Mouse (Mus musculus): ENCODE measurements around the gene Traf3ip1. TPM values are rescaled to one million over a fixed set of nuclear protein-coding genes. Genes with fewer than 3 reads are reported as not detected.
A peak's percentile ranks its signal among the peaks of the same experiment; 100 is the strongest.

The Traf3ip1 gene
- polyA plus RNA-seq, 1 experiment from 2014 or later: 7.9 TPM

DNA sequence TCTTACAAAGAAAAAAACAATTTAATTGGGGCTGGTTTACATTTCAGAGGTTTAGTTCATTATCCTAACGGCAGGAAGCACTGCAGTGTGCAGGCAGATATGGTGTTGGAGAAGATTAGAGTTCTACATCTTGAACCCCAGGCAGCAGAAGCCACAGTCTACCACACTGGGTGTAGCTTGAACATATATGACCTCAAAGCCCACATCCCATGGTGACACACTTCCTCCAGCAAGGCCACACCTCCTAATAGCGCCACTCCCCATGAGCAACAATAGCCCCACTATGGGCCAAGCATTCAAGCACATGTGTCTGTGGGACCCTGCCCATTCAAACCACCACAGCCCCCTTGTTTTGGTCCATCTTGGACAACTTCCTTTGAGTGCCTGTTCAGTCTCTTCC is 72.8 kb downstream of the Traf3ip1 start:
- WGBS: 86% methylated on average over 2 of the region's 2 CpGs
- Histone ChIP-seq H3K9ac (ENCODE audit: low read length) (no peak overlapping the region), H3K4me1 (ENCODE audit: control insufficient read depth, insufficient read depth, low read length) (no peaks in the 10 kb centered on the region), H3K4me3 (ENCODE audit: low read depth, low read length) (no peak overlapping the region), H3K4me2 (ENCODE audit: low read depth) (no peak overlapping the region), H3K27me3 (ENCODE audit: control insufficient read depth, insufficient read depth, low read length) (no peaks in the 10 kb centered on the region), H3K27ac (ENCODE audit: low read depth, low read length) (no peak overlapping the region), H3K36me3 (ENCODE audit: control insufficient read depth, insufficient read depth, low read length) (no peaks in the 10 kb centered on the region), H3K9me3 (ENCODE audit: control insufficient read depth, low read length) (no peaks in the 10 kb centered on the region)
- no peak for DNase-seq (ENCODE audit: low spot score)
- ATAC-seq (ENCODE audit: insufficient read depth, low FRiP score, low TSS enrichment): no peak

DNA sequence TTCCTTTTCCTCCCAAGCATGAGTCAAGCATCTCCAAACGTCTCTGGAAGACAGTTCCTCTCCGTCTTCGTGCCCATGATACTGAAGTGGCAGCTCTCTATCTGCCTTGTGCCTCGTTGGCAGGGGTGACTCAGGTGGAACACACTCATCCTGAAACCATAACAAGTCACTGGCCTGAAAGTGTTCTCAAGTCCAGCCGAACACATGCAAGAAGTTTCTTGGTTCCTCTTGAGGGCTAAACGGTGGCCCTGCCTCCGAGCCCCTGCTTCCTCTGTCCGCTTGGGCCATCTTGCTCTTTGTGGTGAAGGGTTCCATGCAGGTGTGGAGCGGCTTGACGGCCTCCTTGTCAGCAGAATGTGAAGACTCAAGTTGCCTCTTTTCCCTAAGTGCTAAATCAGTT is 78.0 kb downstream of the Traf3ip1 start:
- 83% methylated on average over 10 of the region's 10 CpGs for WGBS
- H3K36me3 ChIP-seq (ENCODE audit: control insufficient read depth, insufficient read depth, low read length): no peaks in the 10 kb centered on the region
- no peaks in the 10 kb centered on the region for H3K9me3 ChIP-seq (ENCODE audit: control insufficient read depth, low read length)
- no peak overlapping the region for H3K4me2 ChIP-seq (ENCODE audit: low read depth)
- DNase-seq (ENCODE audit: low spot score): no peak
- no peak overlapping the region for H3K27ac ChIP-seq (ENCODE audit: low read depth, low read length)
- no peaks in the 10 kb centered on the region for H3K27me3 ChIP-seq (ENCODE audit: control insufficient read depth, insufficient read depth, low read length)
- no peak overlapping the region for H3K4me3 ChIP-seq (ENCODE audit: low read depth, low read length)
- no peak overlapping the region for H3K9ac ChIP-seq (ENCODE audit: low read length)
- H3K4me1 ChIP-seq (ENCODE audit: control insufficient read depth, insufficient read depth, low read length): no peaks in the 10 kb centered on the region
- no peak for ATAC-seq (ENCODE audit: insufficient read depth, low FRiP score, low TSS enrichment)

DNA sequence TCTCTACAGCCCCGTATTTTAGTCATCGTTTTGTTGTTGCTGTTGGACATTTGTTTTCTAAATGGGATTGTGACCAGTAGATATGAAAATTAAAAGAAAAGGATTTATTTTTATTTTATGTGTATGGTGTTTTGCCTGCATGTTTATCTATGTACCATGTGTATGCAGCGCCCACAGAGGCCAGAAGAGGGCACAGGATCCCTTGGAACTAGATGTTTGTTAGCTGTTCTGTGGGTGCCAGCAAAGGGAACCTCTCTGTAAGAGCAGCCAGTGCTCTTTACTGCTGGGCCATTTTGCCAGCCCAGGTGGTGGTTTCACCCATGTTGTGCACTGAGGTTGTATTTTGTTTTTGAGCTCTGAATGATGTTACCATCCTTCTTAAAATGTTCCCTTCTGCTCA is 79.8 kb downstream of the Traf3ip1 start:
- ATAC-seq (ENCODE audit: insufficient read depth, low FRiP score, low TSS enrichment): no peak
- no peaks in the 10 kb centered on the region for H3K4me1 ChIP-seq (ENCODE audit: control insufficient read depth, insufficient read depth, low read length)
- peak; percentile 29 for DNase-seq (ENCODE audit: low spot score)
- no peak overlapping the region for H3K27ac ChIP-seq (ENCODE audit: low read depth, low read length)
- H3K36me3 ChIP-seq (ENCODE audit: control insufficient read depth, insufficient read depth, low read length): no peaks in the 10 kb centered on the region
- H3K9ac ChIP-seq (ENCODE audit: low read length): no peak overlapping the region
- no peaks in the 10 kb centered on the region for H3K27me3 ChIP-seq (ENCODE audit: control insufficient read depth, insufficient read depth, low read length)
- H3K9me3 ChIP-seq (ENCODE audit: control insufficient read depth, low read length): no peaks in the 10 kb centered on the region
- H3K4me3 ChIP-seq (ENCODE audit: low read depth, low read length): no peak overlapping the region
- H3K4me2 ChIP-seq (ENCODE audit: low read depth): no peak overlapping the region
- WGBS: 74% methylated on average over 3 of the region's 3 CpGs

DNA sequence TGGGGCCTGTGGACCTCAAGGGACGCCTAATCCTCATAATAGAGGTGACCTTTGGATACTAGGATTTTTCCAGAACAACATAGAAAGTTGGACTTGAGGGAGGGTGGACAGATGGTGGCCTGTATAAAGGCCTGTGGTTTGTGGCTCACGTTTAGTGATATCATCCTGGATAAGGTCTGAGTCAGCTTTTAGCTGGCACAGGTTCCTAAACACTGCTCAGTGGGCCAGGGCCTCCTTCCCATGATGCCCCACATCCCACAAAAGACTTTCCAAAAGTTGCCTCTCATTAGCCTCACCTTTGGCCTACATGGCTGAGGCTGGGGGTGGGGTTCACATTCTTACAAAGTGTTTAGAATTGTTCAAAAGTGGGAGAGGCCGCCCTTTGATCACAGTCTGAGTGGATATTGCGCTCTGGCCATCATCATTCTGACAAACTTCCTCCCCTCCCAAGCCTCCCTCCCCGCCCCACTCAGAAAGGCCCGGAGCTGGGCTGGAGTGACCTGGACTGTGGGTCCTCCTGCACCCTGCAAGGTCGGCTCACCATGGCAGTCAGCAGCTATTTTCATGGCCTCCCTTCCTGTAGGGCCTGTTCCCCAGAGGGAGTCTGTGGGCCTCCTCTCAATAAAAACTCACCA is 83.6 kb downstream of the Traf3ip1 start:
- H3K27me3 ChIP-seq (ENCODE audit: control insufficient read depth, insufficient read depth, low read length): no peaks in the 10 kb centered on the region
- H3K9me3 ChIP-seq (ENCODE audit: control insufficient read depth, low read length): no peaks in the 10 kb centered on the region
- no peak overlapping the region for H3K4me3 ChIP-seq (ENCODE audit: low read depth, low read length)
- H3K27ac ChIP-seq (ENCODE audit: low read depth, low read length): no peak overlapping the region
- ATAC-seq (ENCODE audit: insufficient read depth, low FRiP score, low TSS enrichment) (no peak), DNase-seq (ENCODE audit: low spot score) (no peak)
- H3K4me2 ChIP-seq (ENCODE audit: low read depth): no peak overlapping the region
- no peaks in the 10 kb centered on the region for H3K36me3 ChIP-seq (ENCODE audit: control insufficient read depth, insufficient read depth, low read length)
- no peaks in the 10 kb centered on the region for H3K4me1 ChIP-seq (ENCODE audit: control insufficient read depth, insufficient read depth, low read length)
- WGBS: 84% methylated on average over 7 of the region's 7 CpGs
- no peak overlapping the region for H3K9ac ChIP-seq (ENCODE audit: low read length)

Other genes with a start within 250 kb of the Traf3ip1 start
- gene Ube2f, start 244.3 kb upstream of the Traf3ip1 start, polyA plus RNA-seq (2014; fragmentation: Nextera tagmentation; extraction: Ambion mirVana): 86.8 and 89.1 TPM in 2 replicates
- 14.2 and 14.3 TPM in 2 replicates for gene Scly, start 196.3 kb upstream of the Traf3ip1 start, polyA plus RNA-seq (2014; fragmentation: Nextera tagmentation; extraction: Ambion mirVana)
- 0.09 TPM in 1 of 2 replicates, not detected in the other for gene Espnl, start 172.6 kb upstream of the Traf3ip1 start, polyA plus RNA-seq (2014; fragmentation: Nextera tagmentation; extraction: Ambion mirVana)
- 0.39 and 0.97 TPM in 2 replicates for gene Klhl30, start 143.6 kb upstream of the Traf3ip1 start, polyA plus RNA-seq (2014; fragmentation: Nextera tagmentation; extraction: Ambion mirVana)
- gene Erfe, start 128.2 kb upstream of the Traf3ip1 start, polyA plus RNA-seq (2014; fragmentation: Nextera tagmentation; extraction: Ambion mirVana): 0.30 and 0.53 TPM in 2 replicates
- 165 and 178 TPM in 2 replicates for gene Ilkap, start 95.8 kb upstream of the Traf3ip1 start, polyA plus RNA-seq (2014; fragmentation: Nextera tagmentation; extraction: Ambion mirVana)
- 282 and 316 TPM in 2 replicates for gene Hes6, start 80.6 kb upstream of the Traf3ip1 start, polyA plus RNA-seq (2014; fragmentation: Nextera tagmentation; extraction: Ambion mirVana)
- gene Per2, start 35.3 kb upstream of the Traf3ip1 start, polyA plus RNA-seq (2014; fragmentation: Nextera tagmentation; extraction: Ambion mirVana): 3.2 and 4.1 TPM in 2 replicates
- gene Asb1, start 45.9 kb downstream of the Traf3ip1 start, polyA plus RNA-seq (2014; fragmentation: Nextera tagmentation; extraction: Ambion mirVana): 11.9 and 16.7 TPM in 2 replicates

All from neural tube, embryonic 11.5 days (tissue).